Mouse (Mus musculus) liver, embryonic 14.5 days (tissue): ENCODE measurements around the gene Rnf111.

Source experiments
- CTCF ChIP-seq: IDR thresholded peaks from 2 replicates; pipeline ENCODE4 v1.5.1; 2016; ENCODE audit warnings: antibody characterized with exemption, low read depth, control low read depth
- EP300 ChIP-seq: IDR thresholded peaks from 2 replicates; pipeline ENCODE4 v1.6.1; 2016; ENCODE audit warnings: antibody characterized with exemption, low read depth

GRCm38 (mm10) chr9:70483495-70483894, 20.0 kb downstream of the Rnf111 start:
- no peak for TF ChIP-seq CTCF
- TF ChIP-seq EP300, result no peak
